Mouse (Mus musculus) liver, adult 2 months (tissue): ENCODE measurements around the gene Fam19a1.

Experiments
- CTCF ChIP-seq: fragments of 200-500 bp; IDR thresholded peaks from 2 replicates; pipeline ENCODE4 v1.5.1; 2011; ENCODE audit warnings: low read depth, low read length, control low read depth
- POLR2A ChIP-seq: fragments of 200-500 bp; IDR thresholded peaks from 2 replicates; pipeline ENCODE4 v1.6.1; 2011; ENCODE audit warnings: low read length, control low read depth; ENCODE audit not compliant: insufficient read depth; ENCODE audit errors: extremely low read depth

GRCm38 (mm10) chr6:96419704-96420382 lies 306.9 kb downstream of the Fam19a1 start:
- no peak for TF ChIP-seq POLR2A
- TF ChIP-seq CTCF = no peak
